Mouse (Mus musculus) C2C12 (cell line): ENCODE results near the gene Zfp286.

ENCODE experiments used
- CEBPB ChIP-seq: IDR thresholded peaks from one replicate; pipeline ENCODE4 v1.6.1; 2011; ENCODE audit warnings: low read depth, mild to moderate bottlenecking, control low read depth, moderate library complexity
- CTCF ChIP-seq: IDR thresholded peaks from one replicate; pipeline ENCODE4 v1.5.1; 2011; ENCODE audit not compliant: control insufficient read depth, insufficient read depth, insufficient read length

DNA sequence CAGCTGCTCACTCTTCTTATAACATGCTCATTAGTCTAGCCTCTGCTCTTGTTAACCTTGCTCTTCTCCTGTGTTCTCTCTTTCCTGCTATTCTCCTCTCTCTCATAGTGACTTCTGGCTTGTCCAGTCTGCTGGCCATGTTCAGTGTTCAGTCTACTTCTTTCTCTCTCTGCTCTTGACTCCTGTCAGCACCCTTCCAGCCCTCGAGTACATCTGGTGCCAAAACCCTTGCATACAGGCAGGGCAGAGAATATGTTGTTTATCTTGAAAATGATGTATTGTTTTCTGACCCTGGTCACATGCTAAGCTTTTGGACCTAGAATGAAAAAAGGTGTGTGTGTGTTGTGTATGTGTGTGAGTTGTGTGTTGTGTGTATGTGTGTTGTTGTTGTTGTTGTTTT, 24.2 kb upstream of the Zfp286 start:
- TF ChIP-seq CTCF, result no peak
- TF ChIP-seq CEBPB, result no peak
